Mouse (Mus musculus) brain, embryonic 18.5 days (tissue): ENCODE results near the gene Cacybp.

Source experiments
- DNase-seq: peaks from one replicate; pipeline ENCODE4 v3.0.0-alpha.2; 2012; ENCODE audit warnings: low read depth, low spot score

Cacybp gene

DNA sequence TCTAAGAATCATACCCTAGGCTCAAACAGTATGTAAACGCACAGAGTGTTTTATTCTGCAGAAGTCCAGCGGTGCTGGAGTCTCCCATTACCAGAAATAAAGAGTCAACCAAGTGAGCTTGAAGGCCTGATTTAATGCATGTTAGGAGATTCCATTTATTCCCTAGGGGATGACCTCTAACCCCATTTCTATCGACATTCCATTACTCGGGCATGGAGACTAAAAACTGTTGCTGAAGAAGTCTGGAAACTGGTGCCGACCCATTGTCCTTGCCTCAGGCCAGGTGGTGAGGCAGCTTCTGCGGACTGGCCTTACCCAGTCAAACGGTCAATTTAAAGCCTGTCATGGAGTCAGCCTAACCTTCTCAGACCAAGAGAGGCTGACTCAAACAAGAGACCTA is 1.5 kb upstream of the Cacybp start:
- DNase-seq: no peak

DNA sequence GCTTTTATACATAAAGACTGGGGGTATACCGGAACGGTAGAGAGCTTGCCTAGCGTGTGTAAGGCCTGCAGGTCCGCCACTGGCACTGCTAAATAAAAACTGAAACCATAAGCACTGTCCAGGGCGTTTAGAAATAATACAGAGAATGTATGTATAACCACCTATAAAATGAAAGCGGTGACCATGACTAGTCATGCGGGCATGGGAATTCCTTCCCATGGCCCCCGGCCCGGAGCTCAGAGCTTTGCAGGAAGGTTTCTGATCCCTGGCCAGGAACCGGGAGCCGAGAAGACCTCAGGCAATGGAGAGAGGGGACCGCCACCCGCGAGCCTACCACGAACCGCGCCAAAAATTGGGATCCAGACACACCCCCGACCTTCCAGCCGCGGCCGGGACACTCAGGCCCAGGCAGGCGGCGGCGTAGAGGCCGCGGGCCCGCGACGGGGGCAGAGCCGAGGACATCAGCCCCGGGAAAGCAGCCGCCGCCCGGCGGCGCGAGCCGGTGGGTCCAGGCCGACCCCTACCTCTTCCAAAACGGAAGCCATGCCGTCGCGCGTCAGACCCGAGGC is 468 bp downstream of the Cacybp start:
- peak; percentile 8 for DNase-seq

DNA sequence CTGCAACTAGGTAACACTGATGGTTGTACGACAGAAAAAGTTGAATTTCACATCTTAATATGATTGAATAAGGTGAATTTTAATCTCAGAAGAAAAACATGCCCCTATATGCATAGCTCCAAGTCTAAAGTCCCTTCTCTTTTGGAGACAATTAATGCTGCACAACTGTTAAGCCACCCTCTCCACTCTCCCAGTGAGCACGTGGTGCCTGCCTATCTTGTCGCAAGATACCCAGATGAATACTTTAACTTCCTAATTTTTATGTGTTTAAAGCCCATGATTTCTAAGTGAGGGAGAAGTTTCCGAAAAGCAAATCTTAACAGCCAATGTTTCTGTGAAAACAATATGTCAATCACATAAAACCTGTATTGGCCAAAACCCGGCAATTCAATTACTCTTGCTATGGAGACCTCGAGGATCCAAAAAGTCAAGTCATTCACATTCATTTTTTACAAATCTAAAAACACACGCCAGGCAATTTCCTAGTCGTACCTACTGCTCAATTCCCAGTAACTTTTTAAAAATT is 1.0 kb downstream of the Cacybp start:
- no peak for DNase-seq

DNA sequence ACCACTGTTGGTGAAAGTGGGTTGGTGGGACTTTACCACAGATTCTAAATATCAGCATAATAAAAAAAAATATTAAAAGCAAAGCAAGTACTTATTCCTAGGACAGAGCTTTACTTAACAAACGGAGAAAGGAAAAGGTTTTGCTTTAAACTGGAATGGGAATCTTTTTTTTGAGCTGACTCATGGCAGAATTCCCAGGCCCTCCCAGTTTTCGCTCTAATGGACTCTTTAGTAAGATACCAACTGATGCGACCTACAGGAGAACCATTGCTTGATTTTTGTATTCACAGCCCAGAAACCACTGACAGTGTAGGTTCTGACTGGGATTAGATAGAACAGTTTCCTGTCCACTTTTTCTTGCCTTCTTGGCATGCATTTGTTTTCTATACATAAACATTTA is 2.1 kb downstream of the Cacybp start:
- no peak for DNase-seq

DNA sequence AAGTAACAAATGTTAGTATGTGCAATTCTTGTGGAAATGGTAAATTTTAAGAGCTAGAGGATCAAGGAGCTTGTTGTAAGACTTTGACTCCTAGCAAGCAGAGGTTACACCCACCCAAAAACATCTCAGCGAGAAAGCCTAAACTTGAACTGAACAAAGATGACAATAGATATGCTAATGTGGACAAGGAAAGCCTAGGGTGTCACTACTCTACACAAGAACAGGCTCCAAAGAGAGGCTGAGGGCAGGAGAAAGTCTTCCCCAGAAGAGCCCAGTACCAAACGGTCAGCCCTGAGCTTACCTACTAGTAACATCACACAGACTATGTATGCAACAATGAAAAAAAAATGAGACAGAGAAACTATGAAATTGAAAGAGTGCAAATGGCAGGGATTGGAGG is 2.8 kb downstream of the Cacybp start:
- DNase-seq: no peak

DNA sequence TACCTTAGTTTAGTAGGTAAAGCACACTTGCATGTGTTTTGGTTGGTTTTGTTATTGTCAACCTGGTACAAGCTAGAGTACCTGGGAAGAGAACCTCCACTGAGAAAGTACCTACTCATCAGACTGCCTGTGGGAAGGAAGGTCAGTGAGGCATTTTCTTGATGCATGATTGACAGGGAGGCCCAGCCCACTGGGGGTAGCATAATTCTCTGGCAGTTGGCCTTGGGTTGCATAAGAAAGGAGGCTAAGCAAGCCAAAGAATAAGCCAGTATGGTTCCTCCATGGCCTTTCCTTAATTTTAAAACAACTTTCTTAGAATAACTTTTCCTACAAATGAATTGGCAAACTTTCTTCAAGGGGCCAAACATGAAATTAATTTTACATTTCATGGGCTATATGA is 7.2 kb downstream of the Cacybp start:
- DNase-seq: no peak

DNA sequence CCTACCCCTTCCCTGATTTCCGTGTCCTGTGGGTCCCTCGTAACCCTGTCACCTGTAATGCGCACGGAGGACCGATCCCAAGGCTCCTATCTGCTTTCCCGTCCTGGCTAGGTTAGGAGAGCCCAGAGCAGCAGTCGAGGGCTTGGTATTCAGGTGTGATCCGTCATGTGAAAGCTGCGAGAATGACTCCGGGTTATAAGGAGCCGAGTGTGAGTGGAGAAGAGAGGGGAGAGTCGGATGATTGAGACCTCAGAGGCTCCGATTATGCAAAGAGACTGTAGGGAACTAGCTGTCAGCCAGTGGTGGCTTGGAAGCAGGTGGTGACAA is 17.4 kb downstream of the Cacybp start:
- DNase-seq: no peak

DNA sequence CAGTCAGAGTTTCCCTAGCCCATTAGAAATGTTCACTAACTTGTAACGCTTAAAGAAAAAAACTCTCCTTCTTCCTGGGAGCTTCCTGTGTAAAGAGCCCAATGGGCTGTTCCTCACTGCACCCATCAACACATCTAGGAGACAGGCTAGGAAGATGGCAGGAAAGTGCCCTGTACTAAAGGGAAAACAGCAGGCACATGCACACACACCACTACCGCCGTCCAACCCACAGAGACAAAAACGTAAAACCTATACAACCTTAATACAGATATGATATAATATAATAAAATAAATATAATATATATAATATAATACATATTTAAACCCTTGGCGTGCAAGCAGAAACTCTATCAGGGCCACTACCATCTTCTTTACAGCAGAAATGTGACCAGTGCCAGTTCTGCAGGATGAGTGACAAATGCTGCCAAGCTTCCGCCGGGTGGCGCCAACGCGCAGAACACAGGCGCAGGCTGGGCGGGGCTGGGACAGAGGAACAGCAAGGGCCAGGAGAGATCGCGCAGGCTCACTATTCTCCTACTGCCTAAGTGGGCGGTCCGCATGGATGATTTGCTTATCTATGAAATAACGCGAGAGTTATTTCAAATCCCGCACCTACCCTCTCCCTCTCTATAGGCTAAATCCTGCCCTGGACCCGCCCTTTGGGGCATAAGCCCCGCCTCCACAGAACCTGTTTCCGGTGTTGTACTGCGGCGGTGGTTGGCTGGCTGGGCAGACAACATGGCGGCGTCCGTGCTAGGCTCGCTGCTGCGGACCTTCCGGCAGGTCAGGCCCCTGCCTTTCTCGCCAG is 17.9 kb downstream of the Cacybp start, which contains the start of gene Mrps14:
Gene Mrps14, plus strand, starts transcription at position 687 of the 808 bp plus-strand sequence.
- peak; percentile 99 for DNase-seq

DNA sequence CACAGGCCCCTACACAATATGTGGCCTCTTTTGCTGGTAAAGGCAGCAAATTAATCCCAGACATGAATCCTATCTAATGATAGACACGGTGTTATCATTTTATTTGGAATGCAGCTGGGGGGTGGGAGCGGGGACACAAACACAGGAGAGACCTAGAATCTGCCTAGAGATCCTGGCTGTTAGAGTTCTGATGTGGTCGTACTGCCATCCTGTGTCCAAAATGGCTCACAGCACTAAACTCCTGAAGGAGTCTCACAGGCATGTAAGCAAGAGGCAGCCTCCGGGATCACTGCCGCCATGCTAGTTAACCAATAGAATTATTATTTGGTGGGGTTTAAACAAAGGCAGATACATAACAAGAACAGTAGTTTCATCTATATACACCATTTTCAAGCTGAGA is 28.2 kb downstream of the Cacybp start:
- DNase-seq: peak; percentile 67

DNA sequence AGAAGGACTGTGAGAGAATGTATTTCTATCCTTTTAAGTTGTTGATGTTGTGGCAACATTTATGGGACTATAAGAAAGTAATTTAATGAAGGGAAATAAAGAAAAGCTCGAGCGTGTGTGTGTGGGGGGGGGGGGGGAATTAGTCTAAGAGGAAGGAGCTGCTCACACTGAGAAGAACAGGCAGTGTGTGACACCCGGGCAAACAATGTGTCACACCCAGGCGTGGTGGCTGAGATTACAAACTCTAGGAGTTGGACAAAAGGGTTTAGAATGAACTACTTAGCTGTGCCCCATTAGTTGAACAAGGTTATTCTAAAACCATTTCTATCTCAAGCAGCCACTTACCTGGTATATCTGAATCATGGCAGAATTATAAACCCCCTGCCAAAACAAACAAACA is 31.5 kb downstream of the Cacybp start:
- DNase-seq: no peak

DNA sequence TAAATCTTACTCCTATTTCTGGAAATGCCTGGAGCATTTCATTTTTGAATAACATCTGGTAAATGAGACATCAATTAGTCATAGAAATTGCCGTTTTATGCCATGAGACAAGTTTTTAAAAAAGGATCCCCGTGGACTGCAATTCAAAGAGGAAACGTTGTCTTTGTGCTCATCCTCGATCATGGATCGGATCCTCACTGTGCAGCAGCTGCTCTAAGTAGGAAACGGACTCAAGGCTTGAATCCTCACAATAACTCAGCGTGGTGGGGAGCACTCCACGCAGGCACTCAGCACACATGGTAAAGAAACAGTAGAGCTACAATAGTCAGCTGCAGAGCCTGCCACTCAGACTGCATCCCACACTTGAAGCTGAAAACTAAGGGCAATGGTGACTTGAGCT is 35.8 kb downstream of the Cacybp start:
- DNase-seq: no peak

DNA sequence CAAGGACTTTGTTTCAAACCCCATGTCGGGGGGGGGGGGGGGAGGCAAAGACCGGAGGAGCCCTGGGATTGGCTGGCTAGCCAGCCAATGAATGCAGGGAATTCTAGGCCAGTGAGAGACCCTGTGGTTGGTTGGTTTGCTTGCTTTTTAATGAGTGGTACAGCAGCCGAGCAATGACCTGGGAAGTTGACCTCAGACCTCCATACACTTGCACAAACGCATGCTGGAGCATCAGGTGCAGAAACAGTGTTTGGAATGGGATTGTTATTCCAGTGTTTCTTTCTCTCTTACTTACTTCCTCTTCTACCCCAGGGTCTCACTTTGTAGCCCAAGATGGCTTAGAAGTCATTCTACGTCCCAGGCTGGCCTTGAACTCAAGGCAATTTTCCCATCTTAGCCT is 46.1 kb downstream of the Cacybp start:
- DNase-seq: no peak

DNA sequence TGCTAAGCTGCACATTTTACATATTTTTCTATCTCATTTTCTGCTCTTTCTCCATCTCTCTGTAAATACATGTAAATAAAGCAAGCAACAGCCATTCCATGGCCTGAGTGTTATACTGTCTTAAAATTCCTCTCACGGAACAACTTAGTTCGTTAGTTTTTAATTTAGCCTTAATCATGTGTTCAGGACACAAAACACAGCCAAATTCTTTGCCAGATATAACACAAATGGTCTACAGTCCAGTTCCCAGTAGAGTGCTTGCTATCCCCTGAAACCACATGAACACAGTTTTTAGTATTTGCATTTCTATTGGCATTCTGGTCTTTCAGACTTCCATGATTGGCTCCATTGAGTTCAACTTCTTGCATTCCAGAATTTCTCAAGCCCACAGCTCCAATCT is 54.5 kb downstream of the Cacybp start:
- DNase-seq: no peak

DNA sequence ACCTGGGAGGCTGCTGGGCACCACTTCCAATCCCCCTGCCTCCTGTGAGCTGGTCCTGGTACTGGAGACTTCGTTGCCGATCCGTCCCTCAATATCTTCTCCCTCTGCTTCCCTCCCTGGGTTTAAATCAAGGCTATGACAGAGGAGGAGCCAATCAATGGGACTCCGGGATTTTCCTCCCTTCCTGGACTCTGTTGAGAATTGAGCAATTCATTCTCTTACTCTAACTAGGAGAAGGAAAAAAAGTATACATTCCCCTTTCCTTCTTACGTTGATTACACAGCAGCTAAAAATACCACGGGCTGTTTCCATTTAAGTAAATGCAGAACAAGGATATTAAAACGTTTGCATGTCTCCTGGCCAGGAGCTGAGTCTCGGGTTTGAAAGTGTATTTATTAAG is 59.2 kb downstream of the Cacybp start, which contains the start of gene Tnn:
Gene Tnn, minus strand, starts transcription at position 101 of the 400 bp plus-strand sequence.
- DNase-seq: no peak
